Mouse (Mus musculus) heart, adult 2 months (tissue): Measurements from ENCODE around the gene Gm20425.

Source experiments
- CTCF ChIP-seq: fragments of 200-600 bp; IDR thresholded peaks from 2 replicates; pipeline ENCODE4 v1.8.1; 2022; ENCODE audit warnings: antibody characterized with exemption, mild to moderate bottlenecking, moderate library complexity
- POLR2A ChIP-seq: fragments of 200-500 bp; IDR thresholded peaks from 2 replicates; pipeline ENCODE4 v1.6.1; 2011; ENCODE audit warnings: mild to moderate bottlenecking, low read depth, low read length, control low read depth; ENCODE audit not compliant: insufficient read depth

DNA sequence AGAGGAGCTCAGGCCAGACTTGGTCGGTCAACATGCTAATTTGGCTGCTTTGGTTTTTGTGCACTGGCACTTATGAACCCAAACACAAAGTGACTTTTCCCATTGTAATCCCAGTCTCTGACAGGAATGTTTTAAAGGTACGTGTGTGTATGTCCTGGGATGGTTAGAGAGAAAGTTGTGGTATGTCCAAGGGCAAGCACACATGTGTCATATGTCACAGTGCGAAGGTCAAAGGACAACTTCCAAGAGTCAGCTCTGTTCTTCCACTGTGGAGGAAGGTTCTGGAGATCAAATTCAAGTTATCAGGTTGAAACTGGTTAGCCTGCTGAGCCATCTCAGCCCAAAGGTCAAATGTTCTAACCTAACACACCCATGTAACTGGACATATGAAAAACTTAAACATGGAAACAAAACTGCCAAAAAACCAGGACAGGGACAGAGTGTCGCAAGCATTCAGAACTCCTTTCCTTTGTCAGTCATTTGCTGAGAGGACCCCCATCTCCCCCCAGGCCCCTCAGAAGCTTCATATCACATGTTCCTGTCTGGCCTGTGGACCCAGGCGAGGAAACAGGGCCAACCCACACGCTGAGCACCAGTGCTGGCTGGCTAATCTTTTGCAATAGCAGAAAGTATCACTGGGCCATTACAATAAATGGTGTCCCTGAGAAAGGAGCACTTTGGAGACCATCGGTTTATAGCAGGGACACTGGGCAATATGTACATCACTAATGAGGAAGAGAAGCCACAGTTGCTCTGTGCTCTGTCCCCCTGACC, 2.3 kb upstream of the Gm20425 start:
- TF ChIP-seq CTCF (no peak), POLR2A (no peak)
